Mouse (Mus musculus): ENCODE data around the gene Spib.

Gene Spib

GRCm38 (mm10) chr7:44548497-44549087 lies 16.7 kb upstream of the Spib start, which contains the start of gene Pold1:
Pold1 (minus strand) TSS chr7:44548849.
- peak; percentile 100 for DNase-seq (ENCODE audit: low read depth, low spot score)

- DNase-seq (ENCODE audit: low read depth, low spot score): no peak
These were observed 15.9 kb upstream of the Spib start for GRCm38 (mm10) chr7:44547725-44548124.

- no peak for DNase-seq (ENCODE audit: low read depth, low spot score)
These were observed 15.2 kb upstream of the Spib start for GRCm38 (mm10) chr7:44547041-44547440.

GRCm38 (mm10) chr7:44546274-44546673 lies 14.4 kb upstream of the Spib start:
- no peak for DNase-seq (ENCODE audit: low read depth, low spot score)

GRCm38 (mm10) chr7:44543071-44543470 lies 11.2 kb upstream of the Spib start:
- DNase-seq (ENCODE audit: low read depth, low spot score): no peak

- no peak for DNase-seq (ENCODE audit: low read depth, low spot score)
These were observed 10.7 kb upstream of the Spib start for GRCm38 (mm10) chr7:44542555-44542954.

GRCm38 (mm10) chr7:44538756-44539624 lies 7.1 kb upstream of the Spib start:
- DNase-seq (ENCODE audit: low read depth, low spot score): no peak

GRCm38 (mm10) chr7:44537496-44537895 lies 5.6 kb upstream of the Spib start:
- DNase-seq (ENCODE audit: low read depth, low spot score): no peak

- DNase-seq (ENCODE audit: low read depth, low spot score): no peak
These were observed 5.1 kb upstream of the Spib start for GRCm38 (mm10) chr7:44537009-44537408.

GRCm38 (mm10) chr7:44536590-44536968 lies 4.7 kb upstream of the Spib start:
- no peak for DNase-seq (ENCODE audit: low read depth, low spot score)

GRCm38 (mm10) chr7:44535657-44536589 lies 4.1 kb upstream of the Spib start:
- no peak for DNase-seq (ENCODE audit: low read depth, low spot score)

- no peak for DNase-seq (ENCODE audit: low read depth, low spot score)
These were observed 3.0 kb upstream of the Spib start for GRCm38 (mm10) chr7:44534656-44535441.

GRCm38 (mm10) chr7:44534242-44534641 lies 2.4 kb upstream of the Spib start:
- no peak for DNase-seq (ENCODE audit: low read depth, low spot score)

GRCm38 (mm10) chr7:44533746-44534045 lies 1.8 kb upstream of the Spib start:
- no peak for DNase-seq (ENCODE audit: low read depth, low spot score)

GRCm38 (mm10) chr7:44532918-44533745 lies 1.3 kb upstream of the Spib start:
- no peak for DNase-seq (ENCODE audit: low read depth, low spot score)

GRCm38 (mm10) chr7:44531207-44531606 lies 664 bp downstream of the Spib start:
- DNase-seq (ENCODE audit: low read depth, low spot score): no peak

- no peak for DNase-seq (ENCODE audit: low read depth, low spot score)
These were observed 1.4 kb downstream of the Spib start for GRCm38 (mm10) chr7:44530507-44530906.

GRCm38 (mm10) chr7:44529518-44529917 lies 2.4 kb downstream of the Spib start:
- DNase-seq (ENCODE audit: low read depth, low spot score): no peak

- peak; percentile 43 for DNase-seq (ENCODE audit: low read depth, low spot score)
These were observed 4.1 kb downstream of the Spib start for GRCm38 (mm10) chr7:44527483-44528398.

All from embryo, embryonic 11.5 days (tissue).